Comparison of ENCODE assay signal across 27 mouse cellular contexts in the genomic region with DNA sequence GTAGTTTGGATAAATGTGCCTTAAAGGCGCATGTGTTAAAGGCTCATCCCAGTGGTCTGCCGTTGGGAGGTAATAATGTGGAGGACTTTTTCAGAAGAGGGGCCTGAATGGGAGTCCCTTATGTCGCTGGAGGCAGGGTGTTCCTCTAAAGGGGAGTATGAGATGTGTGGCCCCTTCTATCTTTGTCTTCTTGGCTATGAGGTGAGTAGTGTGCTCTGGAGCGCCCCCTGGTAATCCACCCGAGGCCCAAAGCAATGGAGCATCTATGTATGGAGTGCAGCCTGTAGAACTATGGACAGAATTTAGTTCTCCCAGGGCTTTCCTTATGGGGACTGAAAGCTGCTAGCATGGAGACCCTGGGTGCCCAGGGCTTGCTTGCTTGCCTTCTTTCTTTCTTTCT. TPM values are rescaled to one million over a fixed set of nuclear protein-coding genes. Genes with fewer than 3 reads are reported as not detected.
DNase-seq lines count a peak whose midpoint lies in the region; ATAC-seq and TF ChIP-seq lines count a peak whose summit lies in the region.
"Had no signal": no experiment of that assay in that cellular context is flagged by ENCODE, and none has a peak within 500 bp of the region (broad histone marks: within the 10 kb centered on the region; RNA-seq: fewer than 3 reads in every experiment).

No protein-coding gene starts in this region.

- H3K4me1 ChIP-seq in midbrain, embryonic 12.5 days: peaks cover 7% of the 10 kb centered on the region
- H3K4me1 ChIP-seq in midbrain, postnatal 0 days (ENCODE audit: insufficient read depth, low read length): no peaks in the 10 kb centered on the region
- H3K4me1 ChIP-seq: heart, embryonic 10.5 days; heart, embryonic 15.5 days; stomach, embryonic 15.5 days had no signal

- TF ChIP-seq CTCF in layer of hippocampus, adult 2 months (conservative IDR thresholded peaks at IDR 0.05): peak; percentile 50
- no peak for TF ChIP-seq CTCF in midbrain, postnatal 0 days (IDR thresholded peaks at IDR 0.05)

- H3K36me3 ChIP-seq in midbrain, embryonic 12.5 days: 0 out of 2 replicates have a peak, but pooled peaks cover 7% of the 10 kb centered on the region
- H3K36me3 ChIP-seq in midbrain, postnatal 0 days (ENCODE audit: insufficient read depth, low read length): no peaks in the 10 kb centered on the region
- H3K36me3 ChIP-seq: heart, embryonic 10.5 days; heart, embryonic 15.5 days; hindbrain, embryonic 15.5 days; stomach, embryonic 15.5 days had no signal

- no peak overlapping the region for H3K9ac ChIP-seq in midbrain, embryonic 12.5 days (replicated peaks)
- H3K9ac ChIP-seq in midbrain, postnatal 0 days (replicated peaks; ENCODE audit: low read length, poor library complexity, severe bottlenecking): no peak overlapping the region
- H3K9ac ChIP-seq: forebrain, embryonic 13.5 days; heart, embryonic 15.5 days; hindbrain, embryonic 15.5 days; liver, embryonic 14.5 days; stomach, embryonic 15.5 days had no signal

- peak; percentile 64 for DNase-seq in heart, adult 11 months
- DNase-seq in heart, adult 9 months (ENCODE audit: low spot score in 2 of 2): no peak
- DNase-seq in layer of hippocampus, adult 2 months (ENCODE audit: low spot score in 2 of 2): no peak
- DNase-seq in layer of hippocampus, adult 9-11 months: no peak
- no peak for DNase-seq in midbrain, postnatal 0 days (ENCODE audit: low spot score)
- no peak for DNase-seq in adrenal gland, postnatal 4 days (ENCODE audit: low spot score in 2 of 2)
- DNase-seq: adrenal gland, postnatal 25 days; gastrocnemius, postnatal 10 days; kidney, adult 9 months; kidney, postnatal 14 days; left cerebral cortex, postnatal 4 days; lung, adult 2 months; lung, postnatal 10 days; right cerebral cortex, postnatal 25 days; thymus, postnatal 14 days had no signal

- no peak overlapping the region for H3K4me3 ChIP-seq in layer of hippocampus, adult 2 months
- no peak overlapping the region for H3K4me3 ChIP-seq in midbrain, embryonic 12.5 days
- H3K4me3 ChIP-seq in midbrain, postnatal 0 days (ENCODE audit: low read depth, low read length): no peak overlapping the region
- H3K4me3 ChIP-seq: forebrain, embryonic 13.5 days; heart, embryonic 10.5 days; heart, embryonic 15.5 days; hindbrain, embryonic 15.5 days; stomach, embryonic 15.5 days had no signal

- no peaks in the 10 kb centered on the region for H3K9me3 ChIP-seq in midbrain, embryonic 12.5 days
- no peaks in the 10 kb centered on the region for H3K9me3 ChIP-seq in midbrain, postnatal 0 days (ENCODE audit: low read length)
- H3K9me3 ChIP-seq: forebrain, embryonic 13.5 days; heart, embryonic 10.5 days; heart, embryonic 15.5 days; hindbrain, embryonic 15.5 days; stomach, embryonic 15.5 days had no signal

- no peak overlapping the region for H3K4me2 ChIP-seq in midbrain, embryonic 12.5 days (replicated peaks)
- no peak overlapping the region for H3K4me2 ChIP-seq in midbrain, postnatal 0 days (ENCODE audit: low read depth, low read length, poor library complexity, severe bottlenecking)
- H3K4me2 ChIP-seq: forebrain, embryonic 13.5 days; heart, embryonic 15.5 days; hindbrain, embryonic 15.5 days; stomach, embryonic 15.5 days had no signal

- 73% methylated on average over 5 of the region's 5 CpGs for WGBS in midbrain, embryonic 12.5 days
- 68% methylated on average over 5 of the region's 5 CpGs for WGBS in midbrain, postnatal 0 days

- H3K27me3 ChIP-seq in midbrain, embryonic 12.5 days: no peaks in the 10 kb centered on the region
- H3K27me3 ChIP-seq in midbrain, postnatal 0 days (ENCODE audit: insufficient read depth, low read length): no peaks in the 10 kb centered on the region
- H3K27me3 ChIP-seq: forebrain, embryonic 13.5 days; heart, embryonic 15.5 days; hindbrain, embryonic 15.5 days; stomach, embryonic 15.5 days had no signal

- H3K27ac ChIP-seq in layer of hippocampus, adult 2 months: no peak overlapping the region
- 0 out of 2 replicates have a peak overlapping the region, but pooled peaks have one; percentile 31 for H3K27ac ChIP-seq in midbrain, embryonic 12.5 days (replicated peaks)
- H3K27ac ChIP-seq in midbrain, postnatal 0 days (ENCODE audit: low read depth, low read length): no peak overlapping the region
- H3K27ac ChIP-seq: forebrain, embryonic 13.5 days; heart, embryonic 10.5 days; heart, embryonic 15.5 days; hindbrain, embryonic 15.5 days; liver, embryonic 14.5 days; macrophage; stomach, embryonic 15.5 days had no signal

- ATAC-seq in midbrain, embryonic 12.5 days (ENCODE audit: low FRiP score, low read depth): no peak
- ATAC-seq in midbrain, postnatal 0 days (ENCODE audit: low FRiP score): no peak
- ATAC-seq: forebrain, embryonic 13.5 days; intestine, embryonic 16.5 days had no signal

RNA-seq across cellular contexts. Expression of gene Apba2, which starts 18.0 kb away (rescaled TPM):
- 100 to 1,000 TPM; 249 to 259 TPM for total RNA-seq in layer of hippocampus, adult 2 months (2021)
- polyA plus RNA-seq in midbrain, embryonic 12.5 days (2016; fragmentation: Nextera tagmentation; extraction: Ambion mirVana): 120 and 125 TPM in 2 replicates
- 374 and 379 TPM in 2 replicates for total RNA-seq in midbrain, postnatal 0 days (2014; rRNA removed)
- polyA plus RNA-seq in midbrain, postnatal 0 days (2015; fragmentation: Nextera tagmentation; extraction: Ambion mirVana): 185 and 199 TPM in 2 replicates
- 1 to 10 TPM; 7.7 to 8.0 TPM for total RNA-seq in adrenal gland, postnatal 4 days (2021)
- total RNA-seq: adrenal gland, postnatal 25 days; megakaryocyte-erythroid progenitor cell, adult 5-6 weeks; monocyte, adult 5-6 weeks; neutrophil, adult 5-6 weeks had no signal
- polyA plus RNA-seq: macrophage had no signal

Comparison
In these comparisons a context has a peak if more than half of its experiments do, and no peak if none do; other contexts are left out.
1. RNA of gene Apba2, which starts 18.0 kb away (total RNA-seq): 374 to 379 TPM in midbrain, postnatal 0 days and 249 to 259 TPM in layer of hippocampus, adult 2 months; 7.7 to 8.0 TPM in adrenal gland, postnatal 4 days; every median in the first group is over 10 times any median in the second.